Mouse (Mus musculus) spleen, embryonic (tissue): ENCODE measurements at regions not wholly inside any gene's neighbourhood (a gene's known extent, or its start where the extent isn't known, plus 50 kb on each side); places are given as distances from the start of the nearest gene placed in this dataset.

Experiments
- CTCF ChIA-PET: fragments of 350-600 bp; sonication (Branson Sonifier 250); formaldehyde crosslinking; loops from one replicate; lab custom pipeline; 2022; lab: Charles Lee

DNA sequence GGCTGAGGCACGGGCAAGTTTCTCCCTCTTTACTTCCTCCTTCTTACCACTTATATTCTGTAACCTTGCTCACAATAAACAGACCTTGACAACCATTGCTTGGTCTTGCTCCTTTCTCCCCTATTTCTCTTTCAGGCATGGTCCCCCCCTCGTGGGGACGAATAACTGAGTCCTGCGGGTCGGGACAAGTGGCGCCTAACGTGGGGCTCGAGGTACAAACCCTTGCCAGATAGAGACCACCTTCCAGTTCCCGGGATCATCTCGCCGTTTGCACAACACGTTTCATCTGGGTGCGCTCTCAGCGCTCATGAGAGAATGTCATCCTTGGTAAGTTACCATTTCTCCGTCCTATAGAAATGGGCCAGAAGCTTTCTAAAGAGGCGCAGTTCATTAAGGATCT, 79.6 kb upstream of the Foxn3 start:
- CTCF ChIA-PET = interaction anchor here (0.6 to 0.7 kb wide), 3 partner anchors 10 to 83 kb away, joined by 3 to 4 read pairs (median 4); no protein-coding TSS in a partner anchor

DNA sequence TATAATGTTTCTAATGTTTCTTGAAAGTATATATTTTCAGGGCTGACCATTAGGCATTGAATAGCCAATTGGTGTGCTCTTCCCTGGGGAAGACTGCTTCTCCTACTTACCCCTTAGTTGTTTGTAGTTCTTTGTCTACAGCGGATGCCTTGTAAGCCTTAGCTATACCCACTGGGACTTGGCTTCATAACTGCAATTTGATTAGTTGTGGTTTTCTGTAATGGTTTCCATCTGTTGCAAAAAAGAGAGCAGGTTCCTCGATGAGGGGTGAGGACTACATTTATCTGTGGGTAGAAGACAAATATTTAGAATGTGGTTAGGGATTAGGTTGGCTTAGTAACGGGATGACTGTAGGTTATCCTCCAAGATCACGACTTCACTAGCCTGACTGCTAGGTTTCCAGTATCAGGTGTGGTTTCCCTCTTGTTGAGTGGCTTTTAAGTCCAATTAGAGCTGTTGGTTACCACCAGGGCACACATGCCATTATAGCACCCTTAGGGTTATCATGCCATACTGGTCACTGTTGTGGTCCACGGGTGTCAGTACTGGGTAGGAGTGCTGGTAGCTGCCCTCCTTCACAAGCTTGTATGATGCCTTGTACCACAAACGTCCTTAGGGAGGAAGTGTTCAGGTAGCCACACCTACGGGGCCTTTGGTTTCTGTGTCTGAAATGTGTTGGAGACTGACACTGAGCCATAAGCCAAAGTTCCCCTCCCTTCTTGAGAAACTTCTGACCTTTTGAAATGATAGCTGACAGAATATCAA, 78.9 kb upstream of the Foxn3 start:
- CTCF ChIA-PET = interaction anchor here (0.6 kb wide), 2 partner anchors 33 to 82 kb away, joined by 4 read pairs; no protein-coding TSS in a partner anchor

DNA sequence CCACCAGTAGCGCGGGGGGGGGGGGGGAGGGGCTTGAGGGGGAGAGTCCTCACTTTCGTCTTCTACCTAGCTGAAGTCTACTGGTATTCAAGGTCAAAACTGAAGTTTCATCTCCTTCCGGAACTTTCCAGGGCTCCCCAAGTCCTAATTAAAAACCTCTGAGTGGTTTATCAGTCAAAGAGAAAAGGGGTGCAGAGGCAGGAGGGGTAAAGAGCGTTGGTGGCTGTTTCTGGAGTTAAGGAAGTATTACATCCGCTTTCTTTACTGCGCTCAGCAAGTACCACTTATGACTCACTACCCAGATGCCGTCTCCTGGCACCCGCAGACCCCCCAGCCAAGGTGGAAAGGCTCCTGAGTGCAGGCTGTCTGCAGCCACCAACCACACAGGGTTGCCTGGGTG, 77.9 kb upstream of the Foxn3 start:
- CTCF ChIA-PET = interaction anchor here (0.5 to 0.8 kb wide), 4 partner anchors 78 to 469 kb away, joined by 4 to 10 read pairs (median 6); partner anchors contain the start of gene Foxn3

DNA sequence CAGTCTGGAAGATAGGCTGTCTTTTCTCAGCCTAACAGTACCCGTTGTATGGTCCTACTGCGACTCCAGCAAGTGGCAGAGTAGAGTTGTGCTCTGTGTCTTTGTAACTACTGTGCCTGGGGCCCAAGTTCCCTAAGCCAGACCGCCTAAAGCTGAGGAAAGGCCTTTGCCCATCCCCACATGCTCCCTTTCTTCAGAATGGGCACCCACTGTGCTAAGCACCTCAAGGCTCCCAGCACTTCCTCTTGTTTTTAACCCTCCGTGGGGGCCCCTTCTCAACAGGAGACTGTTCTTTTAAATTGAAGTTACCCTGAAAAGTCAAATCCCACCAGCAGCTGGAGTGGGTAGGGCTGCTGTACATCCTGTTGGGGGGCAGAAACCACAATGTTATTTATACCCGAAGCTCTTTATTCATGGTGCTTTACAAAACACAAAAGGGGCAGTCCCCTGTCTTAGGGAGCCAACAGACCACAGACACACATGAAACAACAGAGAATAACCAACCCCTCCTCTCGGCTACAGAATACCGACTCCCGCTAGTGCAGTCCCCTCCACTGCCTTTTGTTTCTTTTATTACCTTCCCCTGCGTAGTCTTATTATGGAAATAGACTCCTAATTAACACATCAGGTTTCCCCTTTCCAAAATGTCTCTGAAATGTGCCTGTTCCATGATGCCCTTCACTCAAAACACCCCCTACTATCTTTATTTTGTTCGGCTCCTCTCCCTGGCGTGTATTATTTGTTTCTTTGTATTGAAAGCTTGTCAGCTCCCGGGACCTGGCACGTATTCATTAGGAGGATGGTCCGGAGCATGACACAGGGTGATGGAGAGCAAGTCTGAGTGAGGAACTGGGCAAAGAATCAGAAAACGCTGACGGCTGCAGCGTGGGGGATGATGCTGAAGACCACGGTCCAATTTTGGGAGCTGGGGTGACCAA, 77.1 kb upstream of the Foxn3 start:
- CTCF ChIA-PET = interaction anchor here (0.5 to 1.0 kb wide), 4 partner anchors 13 to 468 kb away, joined by 4 to 10 read pairs (median 4); no protein-coding TSS in a partner anchor

DNA sequence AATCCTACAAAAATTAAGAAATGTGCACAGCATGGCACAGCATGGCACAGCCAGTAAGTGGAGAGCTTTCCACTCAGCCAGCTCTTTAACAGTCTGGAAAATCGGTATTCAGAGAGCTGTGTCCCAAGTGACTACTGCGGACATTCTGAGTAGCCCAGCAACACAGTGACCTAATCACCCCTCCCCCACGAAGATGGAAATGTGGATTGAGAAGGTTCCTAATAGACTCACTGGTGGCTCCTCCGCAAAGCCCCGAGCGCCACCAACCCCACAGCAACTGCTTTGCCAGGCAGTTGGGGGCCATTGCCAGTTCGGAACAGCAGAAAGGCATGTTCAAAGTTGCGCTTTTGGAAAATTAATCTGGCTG, 76.4 kb upstream of the Foxn3 start:
- CTCF ChIA-PET = interaction anchor here (1.0 kb wide), 1 partner anchor 12 kb away, joined by 4 read pairs; no protein-coding TSS in a partner anchor

DNA sequence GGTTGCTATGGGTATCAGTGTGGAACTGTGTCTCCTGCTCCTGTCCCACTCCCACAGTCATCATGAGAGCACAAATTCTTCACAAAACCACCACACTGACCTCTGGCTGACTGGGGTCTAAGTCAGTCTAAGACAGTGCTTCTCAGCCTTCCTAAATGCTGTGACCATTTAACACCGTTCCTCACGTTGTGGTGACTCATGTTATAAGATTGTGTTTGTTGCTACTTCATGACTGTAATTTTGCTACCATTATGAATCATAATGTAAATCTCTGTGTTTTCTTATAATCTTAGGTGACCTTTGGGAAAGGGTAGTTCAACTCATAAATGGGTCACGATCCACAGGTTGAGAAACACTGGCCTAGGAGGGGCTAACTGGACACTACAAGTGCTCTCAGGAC, 75.7 kb upstream of the Foxn3 start:
- CTCF ChIA-PET = no interaction called here

DNA sequence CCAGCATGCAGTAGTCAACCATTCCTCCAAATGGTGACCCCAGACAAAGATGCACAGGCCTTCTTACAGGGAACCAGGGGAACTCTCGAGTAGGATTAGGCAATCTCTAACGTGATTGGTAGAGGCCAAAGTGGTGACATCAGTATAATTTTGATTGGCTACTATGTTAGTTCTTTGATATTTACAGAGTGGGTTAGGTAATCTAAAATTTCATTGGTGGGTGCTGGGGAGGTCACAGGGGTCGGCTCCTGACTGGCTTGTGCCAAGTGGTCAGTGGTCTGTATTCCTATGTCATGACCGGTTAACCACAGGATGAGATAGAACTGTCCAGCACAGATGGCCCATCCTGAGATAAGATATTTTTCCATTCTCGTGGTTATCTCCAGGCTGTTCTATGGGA, 74.6 kb upstream of the Foxn3 start:
- CTCF ChIA-PET = no interaction called here

DNA sequence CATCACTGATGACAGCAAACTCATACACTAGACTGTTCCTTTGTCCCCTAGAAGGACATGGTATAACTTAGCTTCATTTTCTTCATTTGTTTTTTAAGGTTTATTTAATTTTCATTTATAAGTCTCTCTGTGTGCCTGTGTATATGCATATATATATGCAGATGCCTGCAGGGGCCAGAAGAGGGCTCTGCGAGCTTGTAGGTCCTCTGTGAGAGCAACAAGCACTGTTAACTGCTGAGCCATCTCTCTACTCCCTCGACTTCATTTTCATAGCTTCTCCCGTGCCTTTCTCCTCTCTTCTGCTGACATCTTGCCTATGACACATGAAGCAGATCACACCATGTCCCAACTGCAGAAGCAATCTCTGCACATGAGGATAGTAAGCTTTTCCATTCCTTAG, 72.9 kb upstream of the Foxn3 start:
- CTCF ChIA-PET = no interaction called here

DNA sequence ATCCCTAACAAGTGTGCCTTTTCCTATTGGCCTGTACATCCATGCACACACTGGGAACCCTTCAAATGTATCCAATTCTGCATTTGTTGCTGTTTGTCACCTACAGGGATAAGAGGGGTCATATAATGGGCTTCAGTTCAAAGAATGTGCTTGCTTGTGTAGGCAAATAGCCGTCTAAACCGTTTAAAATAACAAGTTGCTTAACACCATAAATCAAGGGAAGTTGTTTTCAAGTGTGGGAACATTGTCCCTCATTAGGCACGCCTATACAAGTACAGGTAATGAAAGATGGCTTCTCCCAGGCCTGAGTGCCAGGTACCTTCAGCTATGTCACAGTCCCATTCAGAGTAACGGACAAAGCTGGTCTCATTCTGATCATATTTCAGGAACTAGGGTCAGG, 72.0 kb upstream of the Foxn3 start:
- CTCF ChIA-PET = interaction anchor here (0.7 to 0.9 kb wide), 2 partner anchors 24 to 92 kb away, joined by 3 read pairs; no protein-coding TSS in a partner anchor

DNA sequence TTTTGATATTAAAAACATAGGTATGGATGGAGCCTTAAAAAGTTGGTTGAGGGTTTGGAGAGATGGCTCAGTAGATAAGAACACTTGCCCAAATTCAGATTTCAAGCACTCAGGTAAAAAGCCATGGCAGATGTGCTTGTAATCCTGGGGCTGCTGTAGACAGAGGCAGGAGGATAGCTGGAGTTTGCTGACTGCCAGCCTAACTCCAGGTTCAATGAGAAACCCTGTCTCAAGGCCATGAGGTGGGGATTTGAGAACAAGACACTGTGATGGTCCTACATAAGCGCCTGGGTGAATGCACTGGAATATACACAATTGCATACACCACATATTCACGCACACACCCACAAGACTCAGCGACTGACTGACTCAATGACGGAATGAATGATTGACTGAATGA, 71.3 kb upstream of the Foxn3 start:
- CTCF ChIA-PET = interaction anchor here (0.9 kb wide), 1 partner anchor 23 kb away, joined by 3 read pairs; no protein-coding TSS in a partner anchor

DNA sequence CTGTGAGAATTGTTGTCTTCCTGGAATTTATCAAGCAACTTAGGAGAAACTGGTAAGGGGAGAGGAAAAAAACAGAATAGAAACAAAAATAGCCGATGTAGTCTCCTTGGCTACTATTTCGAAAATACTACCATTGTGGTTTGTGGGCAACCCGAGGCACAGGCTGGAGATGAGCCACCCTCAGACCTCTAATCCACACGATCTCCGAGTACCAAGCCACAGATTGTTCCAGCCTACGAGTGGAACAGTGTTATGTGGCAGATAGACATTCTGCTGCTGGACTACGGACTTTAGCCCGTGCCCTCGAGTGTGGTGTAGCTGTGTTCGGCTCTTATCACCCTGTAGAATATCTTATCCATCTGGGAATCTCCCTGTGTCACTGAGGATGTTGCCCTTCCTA, 70.3 kb upstream of the Foxn3 start:
- CTCF ChIA-PET = interaction anchor here (0.5 to 1.0 kb wide), 3 partner anchors 10 to 157 kb away, joined by 3 read pairs; no protein-coding TSS in a partner anchor

DNA sequence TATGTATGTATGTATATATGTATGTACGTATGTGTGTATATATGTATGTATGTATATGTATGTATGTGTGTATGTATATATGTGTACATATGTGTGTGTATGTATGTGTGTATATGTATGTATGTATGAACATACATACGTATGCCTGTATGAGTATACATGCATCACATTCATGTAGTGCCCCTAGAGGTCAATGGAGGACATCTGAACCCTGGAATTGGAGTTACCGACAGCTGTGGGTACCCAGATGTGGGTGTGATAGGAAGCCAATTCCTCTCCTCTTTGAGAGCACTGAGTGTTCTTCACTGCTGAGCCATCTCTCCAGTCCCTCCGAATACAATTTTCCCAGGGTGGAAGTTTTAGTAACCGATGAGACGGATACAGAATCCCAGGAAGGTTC, 69.6 kb upstream of the Foxn3 start:
- CTCF ChIA-PET = interaction anchor here (0.5 to 1.0 kb wide), 2 partner anchors 10 to 157 kb away, joined by 3 read pairs; no protein-coding TSS in a partner anchor

DNA sequence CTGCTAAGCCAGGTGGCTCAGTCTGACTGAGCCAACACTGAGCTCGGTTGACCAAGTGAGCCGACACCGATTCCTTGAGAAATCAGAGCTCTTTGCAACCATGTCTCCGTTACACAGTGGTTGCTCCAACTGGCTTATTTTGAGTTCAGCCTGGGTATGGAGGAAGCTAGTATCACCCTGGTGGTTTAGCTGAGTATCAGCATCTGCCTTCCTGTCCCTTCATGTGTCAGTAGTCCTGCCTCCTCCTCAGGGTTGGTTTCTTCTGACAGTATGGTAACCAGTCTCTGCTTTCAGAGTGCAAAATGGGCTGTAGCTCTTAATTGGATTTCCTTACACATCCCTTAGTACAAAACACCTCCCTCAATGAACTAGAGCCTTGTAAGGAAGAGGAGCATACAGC, 66.2 kb upstream of the Foxn3 start:
- CTCF ChIA-PET = no interaction called here

DNA sequence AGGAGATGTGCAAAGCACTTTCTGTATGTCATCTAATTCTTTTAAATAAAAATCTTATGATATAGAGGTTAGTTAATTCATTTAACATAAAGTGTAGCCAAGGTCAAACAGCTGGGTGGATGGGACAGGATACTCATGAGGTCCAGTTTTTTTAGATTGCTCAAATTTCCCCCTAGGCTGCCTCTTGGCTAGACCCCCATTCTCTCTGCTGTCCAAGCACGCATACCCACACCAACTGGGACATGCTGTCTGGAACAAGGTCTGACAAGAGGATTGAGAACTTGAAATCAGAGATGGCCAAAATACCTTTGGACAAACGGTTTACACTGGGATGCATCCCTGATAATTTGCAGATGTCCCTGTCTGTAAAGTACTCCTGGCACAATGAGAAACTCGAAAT, 65.0 kb upstream of the Foxn3 start:
- CTCF ChIA-PET = interaction anchor here (1.0 kb wide), 1 partner anchor 12 kb away, joined by 4 read pairs; no protein-coding TSS in a partner anchor

DNA sequence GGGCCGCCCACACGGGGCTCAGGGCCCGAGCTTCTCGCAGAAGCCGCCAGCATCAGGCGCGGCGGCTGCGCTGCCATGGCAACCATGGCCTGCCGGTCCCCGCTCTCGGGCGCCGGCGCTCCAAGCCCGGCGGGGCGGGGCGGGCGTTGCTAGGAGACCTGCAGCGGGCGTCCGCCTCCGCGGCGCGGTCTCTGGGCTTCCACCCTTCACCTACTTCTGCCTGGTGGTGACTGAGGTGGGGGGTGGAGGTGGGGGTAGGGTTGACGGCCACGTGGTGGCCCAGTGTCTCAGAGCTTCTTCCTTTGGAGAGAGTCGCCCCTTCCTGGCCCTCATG, 64.5 kb upstream of the Foxn3 start:
- CTCF ChIA-PET = interaction anchor here (0.7 to 1.8 kb wide), 3 partner anchors 12 to 149 kb away, joined by 4 to 5 read pairs (median 5); no protein-coding TSS in a partner anchor

DNA sequence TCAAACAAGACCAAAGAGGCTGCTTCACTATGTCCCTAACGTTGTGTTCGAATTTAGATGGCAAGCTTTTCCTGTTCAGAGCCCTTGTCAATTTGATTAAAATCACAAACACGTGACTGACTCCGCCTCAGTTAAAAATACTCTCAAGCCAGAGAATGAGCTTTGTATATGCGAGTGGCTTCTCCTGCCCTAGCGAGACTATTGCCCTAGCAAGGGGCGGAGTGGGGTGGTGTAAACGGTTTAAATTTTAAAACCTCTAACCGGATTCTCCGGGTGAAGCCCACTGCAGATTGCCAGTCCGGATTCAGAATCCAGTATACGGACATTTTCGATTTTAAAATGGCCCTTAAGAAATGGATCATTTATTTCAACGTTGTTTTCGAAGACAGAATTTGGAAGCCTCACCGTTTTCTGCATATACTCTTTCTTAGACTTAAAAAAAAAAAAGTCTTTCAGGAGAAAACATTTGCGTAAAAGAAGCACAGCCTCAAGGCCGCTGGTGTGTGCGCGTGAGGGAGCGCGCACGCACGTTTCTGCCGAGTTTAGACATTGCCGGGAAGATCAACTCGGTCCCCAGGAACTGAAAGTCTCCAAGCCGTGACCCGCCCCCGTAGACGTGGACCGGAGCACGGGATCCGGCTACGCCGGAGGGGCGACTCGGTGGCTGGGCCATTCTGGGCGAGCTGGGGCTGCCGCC, 64.0 kb upstream of the Foxn3 start:
- CTCF ChIA-PET = interaction anchor here (0.7 to 1.8 kb wide), 3 partner anchors 13 to 150 kb away, joined by 4 to 5 read pairs (median 5); no protein-coding TSS in a partner anchor

DNA sequence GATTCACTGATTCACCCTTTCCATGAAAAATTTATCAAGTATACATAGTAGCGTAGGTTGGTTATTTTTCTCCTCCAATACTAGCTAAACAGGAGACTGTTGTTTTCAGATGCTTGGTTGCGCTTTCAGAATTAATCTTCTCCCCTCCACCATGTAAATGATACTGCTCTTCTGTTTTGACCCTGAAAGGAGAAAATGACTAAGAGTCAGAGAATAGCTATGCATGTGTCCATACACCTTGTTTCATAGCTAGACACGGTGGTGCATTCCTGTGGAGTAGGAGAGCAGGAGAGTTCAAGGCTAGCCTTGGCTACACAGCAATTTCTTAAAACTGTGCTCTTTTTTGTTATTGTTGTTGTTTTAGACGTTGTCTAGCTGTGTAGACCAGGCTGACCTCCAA, 62.8 kb upstream of the Foxn3 start:
- CTCF ChIA-PET = no interaction called here

DNA sequence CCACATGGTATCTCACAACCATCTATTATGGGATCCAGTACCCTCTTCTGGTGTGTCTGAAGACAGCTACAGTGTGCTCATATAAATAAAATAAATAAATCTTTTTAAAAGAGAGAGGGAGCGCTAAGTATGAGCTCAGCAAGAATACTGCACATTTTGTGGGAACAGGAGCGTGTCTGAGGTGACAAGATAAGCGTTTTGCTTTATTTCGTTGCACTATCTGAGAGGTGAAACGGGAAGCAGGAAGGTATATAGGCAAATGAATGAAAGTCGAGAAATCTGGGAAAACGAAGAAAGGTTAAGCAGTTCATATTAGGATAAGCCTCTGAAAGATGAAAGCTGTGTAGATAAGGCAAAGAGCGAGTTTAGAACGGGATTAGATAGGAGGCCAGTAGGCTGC, 61.7 kb upstream of the Foxn3 start:
- CTCF ChIA-PET = no interaction called here

DNA sequence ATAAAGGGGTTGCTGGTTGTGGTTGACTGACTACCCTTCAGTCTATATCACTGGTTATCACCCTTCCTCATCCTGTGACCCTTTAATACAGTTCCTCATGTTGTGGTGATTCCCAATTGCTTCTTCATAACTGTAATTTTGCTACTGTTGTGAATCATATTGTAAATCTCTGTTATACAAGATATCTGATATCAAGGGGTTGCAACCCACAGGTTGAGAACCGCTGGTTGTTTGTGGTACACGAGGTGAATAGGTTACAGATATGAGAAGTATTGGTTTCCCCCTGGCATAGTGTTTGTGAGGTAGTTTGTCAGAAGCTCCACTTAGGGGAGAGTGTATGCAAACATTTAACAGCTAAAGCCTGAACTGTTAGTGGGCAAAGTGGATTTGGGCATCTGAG, 58.9 kb upstream of the Foxn3 start:
- CTCF ChIA-PET = no interaction called here

DNA sequence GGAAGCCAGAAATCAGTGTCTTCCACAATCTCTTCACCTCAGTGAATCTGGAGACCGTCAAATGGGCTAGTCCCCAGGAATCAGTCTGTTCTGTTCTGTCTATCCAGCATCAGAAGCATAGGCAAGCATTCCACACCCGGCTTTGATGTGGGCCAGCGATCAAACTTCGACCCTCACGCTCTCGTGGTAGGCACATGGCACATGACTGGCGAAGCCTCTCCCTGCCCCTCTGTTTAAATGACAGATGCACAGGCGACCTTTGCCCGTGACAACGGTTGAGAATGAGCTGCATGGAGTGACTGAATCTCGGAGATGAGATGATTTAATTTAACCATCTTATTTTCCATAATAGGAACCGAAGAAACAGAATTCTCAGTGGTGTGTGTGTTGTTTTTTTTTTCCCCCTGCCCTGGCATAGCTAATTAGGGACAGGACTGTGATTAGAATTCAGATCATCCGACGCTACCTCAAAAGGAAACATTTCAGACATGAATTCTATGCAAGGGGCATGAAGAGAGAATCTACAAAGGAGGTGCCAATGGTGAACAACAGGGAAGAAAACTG, 53.9 kb upstream of the Foxn3 start:
- CTCF ChIA-PET = no interaction called here

DNA sequence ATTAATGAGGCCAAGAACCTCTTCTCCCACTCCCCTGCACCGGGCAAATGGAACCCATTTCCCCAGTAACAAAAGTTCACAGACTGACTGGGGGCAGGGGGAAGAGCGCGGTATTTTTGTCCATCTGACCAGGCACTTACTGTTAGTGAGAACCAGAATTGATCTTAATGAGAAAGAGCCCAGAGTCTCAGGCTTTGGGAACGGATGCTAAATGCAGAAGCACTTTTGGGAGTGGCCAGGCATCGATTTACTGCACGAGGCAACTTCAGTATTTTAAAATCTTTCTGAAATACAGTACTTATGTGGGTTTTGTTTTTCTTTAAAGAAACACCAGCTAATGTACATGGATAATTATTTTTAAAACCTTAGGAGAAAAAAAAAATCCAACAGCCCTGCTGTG, 51.0 kb upstream of the Foxn3 start:
- CTCF ChIA-PET = no interaction called here
